Mouse (Mus musculus): ENCODE results near the gene Catip.

Gene Catip

GRCm38 (mm10) chr1:74400531-74400930 lies 38.6 kb downstream of the Catip start:
- DNase-seq (ENCODE audit: low spot score), result peak; percentile 18

- DNase-seq (ENCODE audit: low spot score), result no peak
Measured at GRCm38 (mm10) chr1:74401015-74401702, 39.3 kb downstream of the Catip start.

GRCm38 (mm10) chr1:74404206-74404605 lies 42.3 kb downstream of the Catip start:
- no peak for DNase-seq (ENCODE audit: low spot score)

GRCm38 (mm10) chr1:74408589-74409504 lies 46.9 kb downstream of the Catip start, which contains the start of gene Vil1:
Gene Vil1, plus strand, starts transcription at chr1:74409376.
- DNase-seq (ENCODE audit: low spot score), result no peak

GRCm38 (mm10) chr1:74411753-74412325 lies 49.9 kb downstream of the Catip start:
- DNase-seq (ENCODE audit: low spot score), result no peak

GRCm38 (mm10) chr1:74412711-74413110 lies 50.8 kb downstream of the Catip start:
- DNase-seq (ENCODE audit: low spot score), result no peak

- DNase-seq (ENCODE audit: low spot score), result no peak
Measured at GRCm38 (mm10) chr1:74415143-74415542, 53.2 kb downstream of the Catip start.

Measured in adipocyte (in vitro differentiated cells).